Mouse (Mus musculus) neural tube, embryonic 12.5 days (tissue): ENCODE results near the gene Peli2. TPM values are rescaled to one million over a fixed set of nuclear protein-coding genes. Genes with fewer than 3 reads are reported as not detected.

ENCODE experiments used
- ATAC-seq: fragments of 200-750 bp; cut with Nextera tagmentation; 2 replicates; pipeline ENCODE4 v1.8.0; 2017; ENCODE audit warnings: low read depth, mild to moderate bottlenecking, moderate TSS enrichment, moderate library complexity; ENCODE audit not compliant: low FRiP score
- H3K27ac ChIP-seq: fragments of 300-500 bp; sonication (generic); 2 replicates; pipeline ENCODE4 v1.5.1; 2016
- H3K27me3 ChIP-seq: fragments of 300-500 bp; sonication (generic); replicated peaks from 2 replicates; pipeline ENCODE4 v1.6.1; 2016; ENCODE audit warnings: mild to moderate bottlenecking
- H3K36me3 ChIP-seq: fragments of 300-500 bp; sonication (generic); 2 replicates; pipeline ENCODE4 v1.6.1; 2016; ENCODE audit warnings: mild to moderate bottlenecking
- H3K4me1 ChIP-seq: fragments of 300-500 bp; sonication (generic); 2 replicates; pipeline ENCODE4 v1.6.1; 2016
- H3K4me2 ChIP-seq: fragments of 300-500 bp; sonication (generic); replicated peaks from 2 replicates; pipeline ENCODE4 v1.6.1; 2016; ENCODE audit warnings: mild to moderate bottlenecking
- H3K4me3 ChIP-seq: fragments of 300-500 bp; sonication (generic); 2 replicates; pipeline ENCODE4 v1.5.1; 2016
- H3K9ac ChIP-seq: fragments of 300-500 bp; sonication (generic); 2 replicates; pipeline ENCODE4 v1.6.1; 2016; ENCODE audit warnings: mild to moderate bottlenecking
- H3K9me3 ChIP-seq: fragments of 300-500 bp; sonication (generic); 2 replicates; pipeline ENCODE4 v1.6.1; 2016; ENCODE audit warnings: mild to moderate bottlenecking
- WGBS: fragments of 180-500 bp; shearing (Covaris S2); methylation state at CpG from one replicate; pipeline ENCODE4 v1.1.7; 2016; 5-methylcytosine and 5-hydroxymethylcytosine counted together
- polyA plus RNA-seq: library from polyadenylated mRNA; unstranded; fragments of >200 nt; fragmentation: Nextera tagmentation; extraction: Ambion mirVana; gene quantifications from 2 replicates; pipeline ENCODE4 v1.2.1, GENCODE M21; 2016

The Peli2 gene
- polyA plus RNA-seq, 1 experiment from 2014 or later, result 17.4 TPM

DNA sequence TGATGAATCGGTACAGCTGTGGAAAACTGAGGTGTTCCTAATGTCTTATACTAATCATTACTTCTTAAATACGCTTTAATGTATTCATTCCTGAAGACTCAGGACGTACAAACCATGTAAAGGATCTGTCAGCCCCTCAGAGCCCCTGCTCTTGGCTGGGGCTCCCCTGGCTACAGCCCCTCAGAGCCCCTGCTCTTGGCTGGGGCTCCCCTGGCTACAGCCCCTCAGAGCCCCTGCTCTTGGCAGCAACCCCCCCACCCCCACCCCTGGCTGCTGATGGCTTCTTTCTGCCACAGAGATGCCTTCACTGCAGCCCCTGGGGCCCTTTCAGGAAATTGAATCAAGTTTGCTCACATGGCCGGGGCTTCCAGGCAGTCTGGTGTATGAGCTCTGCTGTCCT, 22.5 kb downstream of the Peli2 start:
- no peak overlapping the region for H3K27ac ChIP-seq
- 44% methylated on average over 4 of the region's 4 CpGs for WGBS
- no peak overlapping the region for H3K4me3 ChIP-seq

DNA sequence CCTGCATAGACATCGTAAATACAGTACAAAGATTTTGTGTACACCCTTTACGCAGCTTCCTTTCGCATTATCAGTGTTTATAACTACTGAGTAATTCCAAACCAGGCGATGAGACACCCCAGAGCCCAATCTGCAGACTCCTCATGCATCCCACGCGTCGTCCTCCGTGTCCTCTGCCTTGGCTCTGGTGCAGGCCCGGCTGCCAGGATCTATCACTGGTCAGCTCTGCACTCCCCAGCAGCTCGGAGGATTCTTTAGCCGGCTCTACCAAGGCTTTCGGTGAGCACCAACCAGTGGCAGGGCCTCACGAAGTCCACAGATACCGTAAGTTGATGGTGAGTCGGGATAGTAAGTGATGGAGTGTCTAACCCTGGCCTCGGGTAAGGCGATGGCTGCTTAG, 23.7 kb downstream of the Peli2 start:
- H3K9me3 ChIP-seq, result no peaks in the 10 kb centered on the region
- peaks cover 13% of the 10 kb centered on the region for H3K4me1 ChIP-seq
- H3K36me3 ChIP-seq, result no peaks in the 10 kb centered on the region
- ATAC-seq, result no peak
- no peak overlapping the region for H3K4me2 ChIP-seq
- H3K4me3 ChIP-seq, result no peak overlapping the region
- no peak overlapping the region for H3K27ac ChIP-seq
- H3K9ac ChIP-seq, result no peak overlapping the region
- no peaks in the 10 kb centered on the region for H3K27me3 ChIP-seq
- WGBS, result 95% methylated on average over 17 of the region's 17 CpGs

More for the DNA sequence above, 22.5 kb downstream of the Peli2 start:
- Histone ChIP-seq H3K9ac (no peak overlapping the region), H3K4me2 (0 out of 2 replicates have a peak overlapping the region, but pooled peaks have one; percentile 3), H3K27me3 (no peaks in the 10 kb centered on the region), H3K9me3 (no peaks in the 10 kb centered on the region), H3K36me3 (no peaks in the 10 kb centered on the region), H3K4me1 (peaks cover 13% of the 10 kb centered on the region)
- ATAC-seq, result no peak

DNA sequence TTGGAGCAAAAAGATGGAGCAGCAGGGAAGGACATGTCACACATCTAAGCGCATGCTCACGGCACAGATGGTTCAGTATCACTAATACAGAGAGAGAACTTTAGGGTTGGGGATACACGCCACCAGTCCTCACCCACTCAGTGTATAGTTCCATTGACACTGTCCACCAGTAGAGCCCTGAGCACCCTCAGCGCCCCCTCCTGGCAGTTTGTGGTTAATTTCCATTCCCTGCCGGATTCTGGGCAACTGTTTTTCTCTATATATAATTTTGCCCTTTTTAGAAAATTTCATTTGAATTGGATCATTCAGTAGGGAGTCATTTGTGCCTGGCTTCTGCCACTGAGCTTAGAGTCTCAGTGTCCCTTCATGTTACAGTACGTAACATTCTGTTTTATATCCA, 27.1 kb downstream of the Peli2 start:
- 87% methylated on average over 6 of the region's 6 CpGs for WGBS
- Histone ChIP-seq H3K4me3 (no peak overlapping the region), H3K27ac (no peak overlapping the region), H3K9me3 (no peaks in the 10 kb centered on the region), H3K4me2 (no peak overlapping the region), H3K27me3 (no peaks in the 10 kb centered on the region), H3K9ac (no peak overlapping the region), H3K36me3 (no peaks in the 10 kb centered on the region), H3K4me1 (peaks cover 11% of the 10 kb centered on the region)
- ATAC-seq, result no peak

GRCm38 (mm10) chr14:48148615-48149014, 28.0 kb downstream of the Peli2 start:
- peaks cover 2% of the 10 kb centered on the region; the same call in 1 of the 2 replicates for H3K4me1 ChIP-seq
- no peak overlapping the region for H3K4me2 ChIP-seq
- 87% methylated on average over 6 of the region's 6 CpGs for WGBS
- H3K27ac ChIP-seq, result no peak overlapping the region
- H3K4me3 ChIP-seq, result no peak overlapping the region
- H3K9me3 ChIP-seq, result no peaks in the 10 kb centered on the region
- H3K9ac ChIP-seq, result no peak overlapping the region
- ATAC-seq, result no peak
- no peaks in the 10 kb centered on the region for H3K36me3 ChIP-seq
- no peaks in the 10 kb centered on the region for H3K27me3 ChIP-seq

DNA sequence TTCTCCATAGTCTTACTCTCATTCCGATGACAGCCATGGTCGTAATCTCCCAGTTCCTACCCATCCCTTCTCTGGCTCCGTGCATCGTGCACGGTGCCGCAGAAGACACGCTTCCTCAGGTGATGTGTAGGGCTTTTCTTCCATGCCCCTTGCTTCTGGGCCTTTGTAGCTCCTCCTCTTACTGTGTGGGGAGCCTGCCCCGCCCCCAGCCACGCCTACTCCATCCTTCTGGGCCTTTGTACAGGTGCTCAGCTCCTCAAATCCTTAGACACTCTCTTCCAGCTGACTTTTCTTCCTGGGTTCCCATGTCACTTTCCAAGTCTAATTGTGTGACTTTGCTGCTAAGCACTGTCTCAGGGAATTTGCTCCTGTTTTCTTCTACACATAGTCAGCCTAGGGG, 28.7 kb downstream of the Peli2 start:
- Histone ChIP-seq H3K4me3 (no peak overlapping the region), H3K9me3 (no peaks in the 10 kb centered on the region), H3K4me2 (no peak overlapping the region), H3K27me3 (no peaks in the 10 kb centered on the region), H3K36me3 (no peaks in the 10 kb centered on the region), H3K4me1 (no peaks in the 10 kb centered on the region), H3K27ac (no peak overlapping the region), H3K9ac (no peak overlapping the region)
- WGBS, result 90% methylated on average over 9 of the region's 9 CpGs
- no peak for ATAC-seq

DNA sequence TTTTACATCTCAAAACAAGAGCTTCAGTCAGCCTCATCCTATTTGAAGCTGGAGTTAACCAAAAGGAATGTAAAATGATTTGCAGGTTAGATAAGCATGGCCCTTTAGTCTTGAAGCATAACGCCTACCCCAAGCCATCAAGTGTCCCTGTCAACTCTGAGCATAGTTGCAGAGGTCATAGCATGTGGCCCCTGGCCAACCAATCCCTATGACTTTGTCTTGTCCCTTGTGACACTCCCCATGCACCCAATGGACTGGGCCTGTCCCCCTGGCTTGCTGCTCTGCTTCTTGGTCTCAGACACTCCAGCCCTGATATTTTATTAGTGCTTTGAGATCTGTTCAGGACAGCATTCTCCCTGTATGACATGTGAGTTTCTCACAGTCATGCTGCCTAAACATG, 30.3 kb downstream of the Peli2 start:
- Histone ChIP-seq H3K27me3 (no peaks in the 10 kb centered on the region), H3K27ac (no peak overlapping the region), H3K36me3 (no peaks in the 10 kb centered on the region), H3K4me2 (no peak overlapping the region), H3K9me3 (no peaks in the 10 kb centered on the region), H3K4me1 (no peaks in the 10 kb centered on the region), H3K4me3 (no peak overlapping the region), H3K9ac (no peak overlapping the region)
- 82% methylated on average over 1 of the region's 1 CpGs for WGBS
- ATAC-seq, result no peak

DNA sequence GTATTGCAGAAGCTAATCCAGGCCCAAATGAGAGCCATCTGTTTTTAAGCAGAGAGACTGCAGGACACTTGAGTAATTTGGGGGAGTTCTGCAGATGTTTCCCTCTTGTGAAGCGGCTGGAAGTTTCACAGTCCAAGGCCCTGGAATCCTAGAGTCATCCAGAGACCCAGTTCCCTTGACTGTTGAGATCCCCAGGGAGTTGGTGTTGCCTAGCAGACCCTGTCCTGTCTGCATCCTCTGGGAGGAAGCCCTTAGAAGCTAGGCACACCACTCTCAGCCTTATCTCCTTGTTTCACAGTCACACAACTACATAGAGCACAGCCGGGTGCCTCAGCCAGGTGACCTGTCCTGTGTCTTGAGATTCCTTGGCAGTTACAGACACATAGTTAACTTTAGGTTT, 30.9 kb downstream of the Peli2 start:
- Histone ChIP-seq H3K4me2 (no peak overlapping the region), H3K27me3 (no peaks in the 10 kb centered on the region), H3K9me3 (no peaks in the 10 kb centered on the region), H3K9ac (no peak overlapping the region), H3K4me1 (no peaks in the 10 kb centered on the region), H3K27ac (no peak overlapping the region), H3K36me3 (no peaks in the 10 kb centered on the region), H3K4me3 (no peak overlapping the region)
- WGBS, result 90% methylated on average over 2 of the region's 2 CpGs
- ATAC-seq, result no peak

- no peak overlapping the region for H3K9ac ChIP-seq
- no peak overlapping the region for H3K4me2 ChIP-seq
- H3K27ac ChIP-seq, result no peak overlapping the region
- 71% methylated on average over 2 of the region's 2 CpGs for WGBS
- ATAC-seq, result no peak
- H3K9me3 ChIP-seq, result no peaks in the 10 kb centered on the region
- H3K27me3 ChIP-seq, result no peaks in the 10 kb centered on the region
- H3K4me1 ChIP-seq, result no peaks in the 10 kb centered on the region
- no peaks in the 10 kb centered on the region for H3K36me3 ChIP-seq
- H3K4me3 ChIP-seq, result no peak overlapping the region
Observed at GRCm38 (mm10) chr14:48153064-48153463, 32.4 kb downstream of the Peli2 start.

GRCm38 (mm10) chr14:48153865-48154511, 33.4 kb downstream of the Peli2 start:
- WGBS, result 88% methylated on average over 5 of the region's 5 CpGs
- no peak overlapping the region for H3K4me2 ChIP-seq
- H3K4me3 ChIP-seq, result no peak overlapping the region
- H3K4me1 ChIP-seq, result no peaks in the 10 kb centered on the region
- ATAC-seq, result no peak
- no peak overlapping the region for H3K27ac ChIP-seq
- H3K36me3 ChIP-seq, result no peaks in the 10 kb centered on the region
- H3K9ac ChIP-seq, result no peak overlapping the region
- no peaks in the 10 kb centered on the region for H3K9me3 ChIP-seq
- no peaks in the 10 kb centered on the region for H3K27me3 ChIP-seq

- no peak for ATAC-seq
- H3K27me3 ChIP-seq, result no peaks in the 10 kb centered on the region
- H3K4me3 ChIP-seq, result no peak overlapping the region
- H3K27ac ChIP-seq, result no peak overlapping the region
- WGBS, result 52% methylated on average over 8 of the region's 8 CpGs
- no peaks in the 10 kb centered on the region for H3K9me3 ChIP-seq
- no peaks in the 10 kb centered on the region for H3K36me3 ChIP-seq
- H3K9ac ChIP-seq, result no peak overlapping the region
- no peak overlapping the region for H3K4me2 ChIP-seq
- H3K4me1 ChIP-seq, result no peaks in the 10 kb centered on the region
Observed at GRCm38 (mm10) chr14:48154641-48155040, 34.0 kb downstream of the Peli2 start.

- H3K4me2 ChIP-seq, result no peak overlapping the region
- no peak overlapping the region for H3K9ac ChIP-seq
- H3K9me3 ChIP-seq, result peaks cover 2% of the 10 kb centered on the region; the same call in 1 of the 2 replicates
- H3K27me3 ChIP-seq, result no peaks in the 10 kb centered on the region
- no peak overlapping the region for H3K4me3 ChIP-seq
- H3K4me1 ChIP-seq, result no peaks in the 10 kb centered on the region
- no peak for ATAC-seq
- H3K27ac ChIP-seq, result no peak overlapping the region
- WGBS, result 83% methylated on average over 13 of the region's 13 CpGs
- peaks cover 3% of the 10 kb centered on the region for H3K36me3 ChIP-seq
Observed at GRCm38 (mm10) chr14:48155153-48155552, 34.5 kb downstream of the Peli2 start.

DNA sequence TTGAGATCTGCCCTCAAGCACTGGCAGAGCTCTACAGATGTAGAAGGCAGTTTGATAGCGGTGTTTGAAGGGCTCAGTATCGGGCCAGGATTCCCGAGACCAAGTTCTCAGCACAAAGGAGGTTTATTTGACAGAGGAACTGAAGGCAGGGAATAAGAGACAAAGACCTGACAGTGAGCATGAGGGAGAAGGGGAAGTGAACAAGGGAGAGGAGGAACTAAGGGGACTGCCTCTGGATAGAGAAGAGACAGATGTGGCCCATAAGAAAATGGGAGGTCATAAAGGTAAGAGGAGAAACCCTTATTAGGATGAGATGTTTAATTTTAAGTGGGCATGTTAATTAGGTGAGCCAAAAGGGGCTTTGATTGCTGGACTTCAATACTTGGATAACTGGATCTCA, 36.5 kb downstream of the Peli2 start:
- 88% methylated on average over 3 of the region's 3 CpGs for WGBS
- no peaks in the 10 kb centered on the region for H3K27me3 ChIP-seq

GRCm38 (mm10) chr14:48157835-48158234, 37.2 kb downstream of the Peli2 start:
- Histone ChIP-seq H3K9me3 (peaks cover 3% of the 10 kb centered on the region; the same call in 1 of the 2 replicates), H3K4me3 (no peak overlapping the region), H3K4me1 (peaks cover 5% of the 10 kb centered on the region; the same call in 1 of the 2 replicates), H3K4me2 (no peak overlapping the region), H3K36me3 (peaks cover 4% of the 10 kb centered on the region), H3K27me3 (no peaks in the 10 kb centered on the region), H3K9ac (no peak overlapping the region), H3K27ac (no peak overlapping the region)
- 89% methylated on average over 8 of the region's 8 CpGs for WGBS
- ATAC-seq, result no peak

More for the DNA sequence above, 36.5 kb downstream of the Peli2 start:
- no peak overlapping the region for H3K9ac ChIP-seq
- no peak overlapping the region for H3K4me3 ChIP-seq
- no peaks in the 10 kb centered on the region for H3K4me1 ChIP-seq
- peaks cover 3% of the 10 kb centered on the region; the same call in 1 of the 2 replicates for H3K9me3 ChIP-seq
- ATAC-seq, result no peak
- no peak overlapping the region for H3K4me2 ChIP-seq
- H3K27ac ChIP-seq, result no peak overlapping the region
- H3K36me3 ChIP-seq, result peaks cover 4% of the 10 kb centered on the region
